Mouse (Mus musculus): ENCODE results near the gene Sgk1. TPM values are rescaled to one million over a fixed set of nuclear protein-coding genes. Genes with fewer than 3 reads are reported as not detected.

Gene Sgk1
- polyA plus RNA-seq, 1 experiment from 2014 or later: 32.6 TPM

DNA sequence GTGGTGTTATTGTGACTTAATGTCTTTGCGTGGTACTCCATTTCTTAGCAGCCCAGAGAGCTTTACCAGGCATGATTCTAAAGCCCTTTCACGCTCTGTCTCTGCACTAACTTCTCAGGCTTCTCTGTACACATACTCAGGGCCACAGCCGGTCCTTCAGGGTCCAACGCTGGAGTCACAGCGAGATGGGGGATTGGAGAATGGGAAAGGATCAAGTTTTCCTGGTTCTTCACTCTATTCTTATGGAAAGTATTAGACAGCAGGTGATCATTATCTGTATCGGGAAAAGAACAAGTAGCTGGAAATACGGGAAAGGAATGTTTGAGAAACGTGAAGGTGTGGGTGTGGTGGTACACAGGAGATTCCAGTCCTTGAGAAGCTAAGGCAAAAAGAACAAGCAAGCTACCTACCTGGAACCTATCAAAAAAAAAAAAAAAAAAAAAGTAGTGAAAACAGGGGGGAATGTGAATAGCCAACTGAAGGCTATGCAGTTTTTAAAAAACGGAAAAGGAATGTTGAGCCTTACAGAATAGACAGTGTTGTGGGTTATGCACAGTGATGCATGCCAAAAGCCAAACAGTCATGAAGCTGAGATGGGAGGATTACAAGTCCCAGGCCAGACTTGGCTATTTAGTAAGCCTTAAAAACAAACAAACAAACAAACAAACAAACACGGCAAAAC, 36.2 kb upstream of the Sgk1 start:
- Histone ChIP-seq H3K4me3 (ENCODE audit: low read depth, low read length) (no peak overlapping the region), H3K9ac (replicated peaks; ENCODE audit: low read depth, low read length) (no peak overlapping the region), H3K4me1 (ENCODE audit: control insufficient read depth, insufficient read depth, low read length) (no peaks in the 10 kb centered on the region), H3K9me3 (ENCODE audit: control insufficient read depth, low read length) (no peaks in the 10 kb centered on the region), H3K27ac (ENCODE audit: low read depth, low read length) (no peak overlapping the region), H3K36me3 (ENCODE audit: control insufficient read depth, insufficient read depth, low read length) (no peaks in the 10 kb centered on the region), H3K27me3 (ENCODE audit: control insufficient read depth, insufficient read depth, low read length) (no peaks in the 10 kb centered on the region), H3K4me2 (ENCODE audit: low read depth, low read length) (no peak overlapping the region)
- 87% methylated on average over 10 of the region's 10 CpGs for WGBS
- no peak for ATAC-seq (ENCODE audit: low read depth)

DNA sequence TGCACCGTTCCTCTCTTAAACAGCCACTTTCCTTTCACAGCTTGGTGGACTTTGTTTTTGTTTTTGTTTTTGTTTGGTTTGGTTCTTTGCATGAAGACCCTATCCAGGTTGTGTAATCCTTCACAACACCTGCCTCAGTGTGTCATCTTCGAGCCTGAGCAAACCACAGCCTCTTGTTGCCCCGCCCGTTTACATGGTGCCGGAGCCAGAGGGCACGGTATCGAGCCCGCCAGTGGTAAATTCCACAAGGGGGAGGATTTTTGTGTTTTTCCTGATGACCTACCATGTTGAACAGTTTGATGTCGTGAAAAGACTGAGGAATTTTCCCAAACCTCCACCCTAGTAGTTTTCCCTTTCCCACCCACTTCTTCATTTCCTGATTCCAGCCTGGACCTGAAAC, 35.6 kb upstream of the Sgk1 start:
- Histone ChIP-seq H3K4me1 (ENCODE audit: control insufficient read depth, insufficient read depth, low read length) (no peaks in the 10 kb centered on the region), H3K4me3 (ENCODE audit: low read depth, low read length) (no peak overlapping the region), H3K4me2 (ENCODE audit: low read depth, low read length) (no peak overlapping the region), H3K27me3 (ENCODE audit: control insufficient read depth, insufficient read depth, low read length) (no peaks in the 10 kb centered on the region), H3K27ac (ENCODE audit: low read depth, low read length) (no peak overlapping the region), H3K9ac (replicated peaks; ENCODE audit: low read depth, low read length) (no peak overlapping the region), H3K36me3 (ENCODE audit: control insufficient read depth, insufficient read depth, low read length) (no peaks in the 10 kb centered on the region), H3K9me3 (ENCODE audit: control insufficient read depth, low read length) (no peaks in the 10 kb centered on the region)
- ATAC-seq (ENCODE audit: low read depth): no peak
- 96% methylated on average over 9 of the region's 9 CpGs for WGBS

DNA sequence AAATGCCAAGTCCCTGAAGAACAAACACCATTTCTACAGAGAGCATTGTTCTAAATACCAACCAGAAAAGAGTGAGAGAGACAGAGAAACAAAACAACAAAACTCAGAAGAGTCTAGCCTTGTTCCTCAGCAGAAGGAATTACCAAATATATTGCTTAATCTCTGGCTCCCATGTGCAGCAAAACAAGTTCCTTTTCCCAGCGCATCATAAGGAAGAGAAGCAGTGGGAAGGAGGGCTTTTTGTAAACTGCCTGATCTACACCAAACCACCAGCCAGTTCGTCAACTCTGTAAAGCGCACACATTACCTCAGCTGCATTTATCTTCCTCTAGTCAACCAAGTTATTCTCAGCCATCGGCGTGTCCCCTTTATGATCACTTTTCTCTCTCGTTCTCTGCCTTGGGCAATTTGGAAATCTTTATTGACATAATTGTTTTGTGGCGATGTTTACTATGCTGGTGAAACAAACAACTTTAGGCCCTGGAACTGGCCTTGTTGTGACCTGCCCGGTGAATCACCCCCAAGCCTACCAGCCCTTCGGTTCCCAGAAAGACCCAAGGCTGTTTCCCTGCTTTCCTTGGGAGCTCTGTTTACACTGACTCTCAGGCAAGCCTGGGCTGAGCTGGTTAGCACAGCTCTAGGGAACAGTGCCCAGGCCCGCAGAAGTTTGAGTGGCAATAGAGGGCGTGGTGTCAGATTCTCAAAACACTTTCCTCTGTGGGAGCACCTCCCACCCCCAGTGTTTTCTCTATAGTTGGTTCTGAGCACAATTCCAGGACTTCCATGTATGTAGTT, 34.8 kb upstream of the Sgk1 start:
- Histone ChIP-seq H3K9ac (replicated peaks; ENCODE audit: low read depth, low read length) (no peak overlapping the region), H3K27ac (ENCODE audit: low read depth, low read length) (no peak overlapping the region), H3K36me3 (ENCODE audit: control insufficient read depth, insufficient read depth, low read length) (no peaks in the 10 kb centered on the region), H3K4me1 (ENCODE audit: control insufficient read depth, insufficient read depth, low read length) (no peaks in the 10 kb centered on the region), H3K4me2 (ENCODE audit: low read depth, low read length) (no peak overlapping the region), H3K27me3 (ENCODE audit: control insufficient read depth, insufficient read depth, low read length) (no peaks in the 10 kb centered on the region), H3K9me3 (ENCODE audit: control insufficient read depth, low read length) (no peaks in the 10 kb centered on the region), H3K4me3 (ENCODE audit: low read depth, low read length) (no peak overlapping the region)
- whole genome bisulfite sequencing: 83% methylated on average over 11 of the region's 11 CpGs
- ATAC-seq (ENCODE audit: low read depth): no peak

DNA sequence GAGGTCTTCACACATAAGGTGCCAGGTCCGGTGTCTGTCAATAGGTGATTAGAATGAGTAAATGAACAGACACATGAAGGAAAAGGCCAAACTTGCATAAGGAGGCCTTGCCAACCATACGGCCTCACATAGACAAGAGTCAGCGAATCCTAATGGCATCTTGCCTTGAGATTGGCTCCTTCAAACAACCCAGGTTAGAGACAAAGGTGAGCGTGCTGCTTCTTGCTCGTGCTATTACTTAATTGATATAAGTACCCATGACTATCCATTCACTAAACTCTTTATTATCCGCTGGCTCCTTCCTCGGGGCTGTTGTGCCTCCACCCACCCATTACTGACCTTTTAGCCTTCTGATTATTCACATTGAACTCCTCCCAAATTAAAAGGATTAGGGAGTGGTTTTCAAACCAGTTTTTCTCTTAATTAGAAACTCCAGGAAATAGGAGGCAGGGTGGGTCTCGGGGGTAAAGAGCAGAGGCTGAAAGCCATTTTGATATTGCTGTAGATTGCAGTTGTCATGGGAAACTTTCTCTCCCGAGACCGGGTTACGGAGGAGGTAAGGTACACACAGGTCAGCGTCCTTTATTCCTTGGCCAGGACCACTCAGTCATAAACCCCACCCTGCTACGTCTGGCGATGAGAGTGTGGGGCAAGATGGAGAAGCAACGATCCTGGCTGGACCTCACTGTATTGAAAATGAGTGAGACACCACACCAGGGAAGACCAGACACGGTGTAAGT, 33.9 kb upstream of the Sgk1 start:
- no peak for ATAC-seq (ENCODE audit: low read depth)
- H3K4me1 ChIP-seq (ENCODE audit: control insufficient read depth, insufficient read depth, low read length): no peaks in the 10 kb centered on the region
- no peaks in the 10 kb centered on the region for H3K36me3 ChIP-seq (ENCODE audit: control insufficient read depth, insufficient read depth, low read length)
- 79% methylated on average over 16 of the region's 16 CpGs for WGBS
- H3K4me3 ChIP-seq (ENCODE audit: low read depth, low read length): no peak overlapping the region
- no peak overlapping the region for H3K9ac ChIP-seq (replicated peaks; ENCODE audit: low read depth, low read length)
- no peak overlapping the region for H3K4me2 ChIP-seq (ENCODE audit: low read depth, low read length)
- no peaks in the 10 kb centered on the region for H3K9me3 ChIP-seq (ENCODE audit: control insufficient read depth, low read length)
- H3K27ac ChIP-seq (ENCODE audit: low read depth, low read length): no peak overlapping the region
- H3K27me3 ChIP-seq (ENCODE audit: control insufficient read depth, insufficient read depth, low read length): no peaks in the 10 kb centered on the region

DNA sequence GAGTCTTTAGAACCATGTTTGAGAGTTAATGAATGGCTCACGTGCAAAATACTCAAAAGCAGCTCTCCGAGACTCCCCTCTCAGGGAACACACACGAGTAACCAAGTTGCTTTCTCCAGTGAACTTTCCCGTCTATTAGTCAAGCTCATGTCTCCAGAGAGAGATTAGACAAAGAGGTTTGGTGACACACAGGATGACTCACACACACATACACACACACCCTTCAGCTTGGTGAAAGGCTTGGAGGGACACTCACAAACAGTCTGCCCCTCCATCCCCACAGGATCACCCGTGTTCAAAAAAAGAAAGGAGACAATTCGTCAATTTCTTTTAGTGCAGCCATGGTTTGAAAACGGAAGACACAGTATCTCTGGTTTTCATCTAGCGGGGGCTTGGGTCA, 32.7 kb upstream of the Sgk1 start:
- H3K4me2 ChIP-seq (ENCODE audit: low read depth, low read length): no peak overlapping the region
- H3K27me3 ChIP-seq (ENCODE audit: control insufficient read depth, insufficient read depth, low read length): no peaks in the 10 kb centered on the region
- no peaks in the 10 kb centered on the region for H3K9me3 ChIP-seq (ENCODE audit: control insufficient read depth, low read length)
- no peak for ATAC-seq (ENCODE audit: low read depth)
- H3K4me1 ChIP-seq (ENCODE audit: control insufficient read depth, insufficient read depth, low read length): no peaks in the 10 kb centered on the region
- no peaks in the 10 kb centered on the region for H3K36me3 ChIP-seq (ENCODE audit: control insufficient read depth, insufficient read depth, low read length)
- no peak overlapping the region for H3K4me3 ChIP-seq (ENCODE audit: low read depth, low read length)
- no peak overlapping the region for H3K9ac ChIP-seq (replicated peaks; ENCODE audit: low read depth, low read length)
- H3K27ac ChIP-seq (ENCODE audit: low read depth, low read length): no peak overlapping the region
- 79% methylated on average over 8 of the region's 8 CpGs for WGBS

DNA sequence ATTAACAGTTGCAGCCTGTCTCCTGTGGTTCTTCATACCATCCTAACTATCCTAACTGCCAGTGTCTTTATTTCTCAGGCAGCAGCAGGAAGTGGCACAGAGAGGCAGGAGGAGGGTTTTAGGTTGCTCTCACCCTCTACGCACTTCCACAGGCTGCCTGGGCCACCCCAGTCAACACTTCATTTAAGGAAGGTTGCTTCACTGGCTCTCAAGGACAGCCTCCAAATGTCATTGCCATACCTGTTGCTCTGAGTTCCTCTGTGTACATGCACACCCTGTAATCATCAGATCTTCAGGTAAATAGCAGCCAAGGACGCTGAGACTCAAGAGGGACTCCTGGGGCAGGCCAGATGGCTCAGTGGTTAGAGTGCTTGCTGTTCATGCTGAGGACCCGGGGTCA, 31.7 kb upstream of the Sgk1 start:
- no peak overlapping the region for H3K4me3 ChIP-seq (ENCODE audit: low read depth, low read length)
- no peak overlapping the region for H3K4me2 ChIP-seq (ENCODE audit: low read depth, low read length)
- no peaks in the 10 kb centered on the region for H3K4me1 ChIP-seq (ENCODE audit: control insufficient read depth, insufficient read depth, low read length)
- H3K27me3 ChIP-seq (ENCODE audit: control insufficient read depth, insufficient read depth, low read length): no peaks in the 10 kb centered on the region
- ATAC-seq (ENCODE audit: low read depth): no peak
- no peak overlapping the region for H3K9ac ChIP-seq (replicated peaks; ENCODE audit: low read depth, low read length)
- no peak overlapping the region for H3K27ac ChIP-seq (ENCODE audit: low read depth, low read length)
- H3K36me3 ChIP-seq (ENCODE audit: control insufficient read depth, insufficient read depth, low read length): no peaks in the 10 kb centered on the region
- WGBS: 90% methylated on average over 3 of the region's 3 CpGs
- no peaks in the 10 kb centered on the region for H3K9me3 ChIP-seq (ENCODE audit: control insufficient read depth, low read length)

DNA sequence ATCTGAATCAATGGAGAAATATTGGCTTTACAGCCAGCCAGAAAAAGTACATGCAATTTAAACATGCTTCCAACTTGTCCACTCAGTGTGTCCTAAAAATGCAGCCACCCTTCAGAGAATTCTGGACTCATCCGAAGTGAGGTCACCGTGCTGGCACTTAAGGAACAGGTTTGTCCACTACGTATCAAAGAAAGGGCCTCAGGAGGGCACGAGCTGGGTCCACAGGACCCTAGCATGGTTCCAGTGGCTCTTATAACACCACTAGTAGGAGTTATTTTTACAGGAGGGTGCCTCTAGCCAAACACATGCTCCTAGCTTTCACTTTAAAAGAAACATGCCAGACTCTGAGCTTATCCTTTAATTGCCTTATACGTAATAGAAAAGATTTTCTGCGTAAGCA, 28.9 kb upstream of the Sgk1 start:
- H3K4me2 ChIP-seq (ENCODE audit: low read depth, low read length): no peak overlapping the region
- ATAC-seq (ENCODE audit: low read depth): no peak
- no peaks in the 10 kb centered on the region for H3K9me3 ChIP-seq (ENCODE audit: control insufficient read depth, low read length)
- 96% methylated on average over 6 of the region's 6 CpGs for WGBS
- H3K27me3 ChIP-seq (ENCODE audit: control insufficient read depth, insufficient read depth, low read length): no peaks in the 10 kb centered on the region
- H3K9ac ChIP-seq (replicated peaks; ENCODE audit: low read depth, low read length): no peak overlapping the region
- H3K36me3 ChIP-seq (ENCODE audit: control insufficient read depth, insufficient read depth, low read length): no peaks in the 10 kb centered on the region
- no peak overlapping the region for H3K4me3 ChIP-seq (ENCODE audit: low read depth, low read length)
- H3K4me1 ChIP-seq (ENCODE audit: control insufficient read depth, insufficient read depth, low read length): no peaks in the 10 kb centered on the region
- no peak overlapping the region for H3K27ac ChIP-seq (ENCODE audit: low read depth, low read length)

DNA sequence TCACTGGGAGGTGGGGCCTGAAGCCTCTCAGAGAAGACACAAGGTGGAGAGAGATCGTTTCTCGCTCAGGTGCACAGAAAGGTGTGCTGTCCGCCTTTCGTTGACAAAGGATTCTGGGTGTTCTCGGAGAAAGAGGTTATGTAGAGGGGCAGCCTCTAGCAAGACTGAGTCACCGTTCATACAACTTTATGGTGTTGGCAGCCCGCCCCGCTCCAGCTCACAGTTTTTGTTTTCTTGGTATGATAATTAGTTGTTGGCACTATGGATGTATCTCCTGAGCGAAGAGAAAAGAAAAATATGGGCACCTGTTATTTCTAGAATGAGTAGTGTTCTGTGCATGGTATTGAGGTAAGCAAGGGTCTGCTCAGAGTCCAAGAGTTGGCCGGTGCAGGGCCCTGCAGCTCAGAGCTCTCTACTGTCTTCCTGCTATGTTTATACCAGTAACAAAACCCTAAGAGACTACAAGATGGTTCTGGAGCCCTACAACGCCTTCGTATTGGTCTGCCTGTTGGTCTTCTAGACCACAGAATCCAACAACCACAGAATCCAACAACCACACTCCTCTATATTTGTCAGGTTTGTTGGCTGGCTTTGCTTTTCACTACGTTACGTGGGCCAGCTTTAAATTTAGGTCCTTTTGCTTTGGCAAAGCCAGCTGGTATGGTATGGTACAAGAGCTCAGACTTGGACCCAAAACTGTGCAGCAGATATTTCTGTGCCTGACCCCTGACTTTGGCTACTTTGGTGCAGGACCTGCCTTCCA, 28.2 kb upstream of the Sgk1 start:
- H3K4me2 ChIP-seq (ENCODE audit: low read depth, low read length): no peak overlapping the region

More for the DNA sequence above, 28.2 kb upstream of the Sgk1 start:
- 93% methylated on average over 14 of the region's 14 CpGs for WGBS
- no peak overlapping the region for H3K4me3 ChIP-seq (ENCODE audit: low read depth, low read length)
- H3K36me3 ChIP-seq (ENCODE audit: control insufficient read depth, insufficient read depth, low read length): no peaks in the 10 kb centered on the region
- no peak overlapping the region for H3K9ac ChIP-seq (replicated peaks; ENCODE audit: low read depth, low read length)
- ATAC-seq (ENCODE audit: low read depth): no peak
- H3K4me1 ChIP-seq (ENCODE audit: control insufficient read depth, insufficient read depth, low read length): no peaks in the 10 kb centered on the region
- no peaks in the 10 kb centered on the region for H3K9me3 ChIP-seq (ENCODE audit: control insufficient read depth, low read length)
- H3K27me3 ChIP-seq (ENCODE audit: control insufficient read depth, insufficient read depth, low read length): no peaks in the 10 kb centered on the region
- no peak overlapping the region for H3K27ac ChIP-seq (ENCODE audit: low read depth, low read length)
